Mouse (Mus musculus) adrenal gland, adult (tissue): Measurements from ENCODE around the gene Man1c1.

Experiments used
- DNase-seq, 2 experiments: peaks; one replicate each; pipeline ENCODE4 v3.0.0; 2022 to 2023; ENCODE audit warnings: low spot score in 1 of 2; ENCODE audit not compliant: inconsistent age in 2 of 2

The Man1c1 gene

DNA sequence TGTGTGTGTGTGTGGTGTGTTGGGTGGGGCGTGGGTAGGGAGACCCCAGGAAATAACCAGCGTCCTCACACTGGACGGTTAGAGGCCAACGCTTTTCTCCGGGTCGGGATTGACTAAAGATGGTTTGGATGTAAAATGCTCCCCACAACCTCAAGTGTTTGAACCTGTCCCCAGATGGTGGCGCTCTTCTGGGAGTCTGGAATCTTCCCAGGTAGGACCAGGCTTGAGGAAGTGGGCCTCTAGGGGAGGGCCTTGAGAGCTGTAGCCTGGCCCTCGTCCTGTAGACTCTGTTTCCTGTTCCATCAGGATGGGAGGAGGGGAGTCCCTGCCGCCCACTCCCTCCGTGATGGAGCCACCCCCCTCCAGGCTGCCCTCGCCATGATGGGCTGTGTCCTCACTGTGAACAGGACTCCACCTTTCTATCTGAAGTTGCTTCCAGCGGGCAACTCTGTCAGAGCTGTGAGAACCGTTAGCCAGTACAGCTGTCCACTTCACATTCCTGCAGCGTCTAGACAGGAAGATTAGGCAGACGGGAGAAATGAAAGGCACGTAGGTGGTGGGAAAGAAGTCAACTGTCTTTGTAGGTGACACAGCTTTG, 91.9 kb downstream of the Man1c1 start:
- no peak for DNase-seq

GRCm38 (mm10) chr4:134610616-134611015, 93.5 kb downstream of the Man1c1 start:
- no peak for DNase-seq

GRCm38 (mm10) chr4:134607679-134608078, 96.4 kb downstream of the Man1c1 start:
- no peak for DNase-seq

GRCm38 (mm10) chr4:134606054-134606453, 98.0 kb downstream of the Man1c1 start:
- no peak for DNase-seq

DNA sequence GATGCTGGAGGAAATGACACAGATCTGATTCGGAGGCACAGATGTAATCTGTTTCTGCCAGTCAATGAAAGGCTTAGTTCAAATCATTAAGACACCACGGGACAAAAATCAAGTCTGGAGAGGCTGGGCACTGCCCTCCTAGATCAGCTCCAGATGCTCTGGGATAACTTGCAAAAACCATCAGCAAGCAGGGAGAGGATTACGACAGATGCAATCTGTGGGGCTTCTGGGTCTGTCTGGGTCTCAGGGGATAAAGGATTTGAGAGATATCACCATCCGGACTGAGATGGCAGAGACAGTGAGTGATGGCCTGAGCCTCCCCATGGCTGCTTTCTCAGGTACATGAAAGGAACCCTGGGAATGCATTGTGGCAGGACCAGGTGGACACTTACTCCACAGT, 99.6 kb downstream of the Man1c1 start:
- no peak for DNase-seq

GRCm38 (mm10) chr4:134603553-134603952, 100.5 kb downstream of the Man1c1 start:
- DNase-seq = peak in 1 of 2 experiments; percentile 42

DNA sequence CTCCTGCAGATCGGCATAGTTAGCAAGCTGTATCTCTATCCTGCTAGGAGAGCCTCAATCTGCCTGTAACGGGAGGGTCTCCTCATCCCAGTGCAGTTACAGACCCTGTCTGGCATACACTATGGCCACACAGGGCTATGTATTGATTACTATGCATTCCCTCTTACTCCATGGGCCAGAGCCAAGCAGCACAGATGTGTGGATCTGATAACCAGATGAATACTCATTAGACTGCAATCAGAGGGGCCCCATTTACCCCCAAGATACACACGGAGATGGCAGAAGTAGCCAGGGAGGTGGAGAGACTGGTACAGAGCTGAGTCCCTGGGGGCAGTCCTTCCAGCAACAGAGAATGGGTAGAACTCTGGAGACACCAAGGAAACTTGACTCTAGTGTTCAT, 101.5 kb downstream of the Man1c1 start:
- no peak for DNase-seq

GRCm38 (mm10) chr4:134601981-134602380, 102.1 kb downstream of the Man1c1 start:
- peak in 1 of 2 experiments; percentile 55 for DNase-seq

- DNase-seq = peak in 1 of 2 experiments; percentile 41
Observed at GRCm38 (mm10) chr4:134601404-134601803, 102.7 kb downstream of the Man1c1 start.

DNA sequence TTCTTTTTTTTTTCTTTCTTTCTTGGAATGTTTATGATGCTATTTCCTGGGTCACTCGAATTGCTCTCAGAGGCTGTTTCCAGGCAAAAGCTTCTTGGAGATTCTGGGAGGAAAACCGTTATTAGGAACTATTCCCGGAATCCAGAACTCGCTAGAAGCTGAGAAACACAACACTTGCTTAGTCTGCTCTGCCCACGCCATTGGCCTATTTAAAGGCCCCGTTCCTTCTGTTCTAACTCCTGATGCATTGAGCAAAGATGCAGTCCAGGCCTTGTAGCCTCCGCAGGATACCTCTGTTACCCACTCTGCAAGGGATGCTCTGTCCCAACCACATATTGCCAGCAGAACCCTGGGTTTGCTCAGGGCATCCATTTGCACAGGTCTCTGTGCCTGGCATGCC, 103.3 kb downstream of the Man1c1 start:
- DNase-seq = no peak

DNA sequence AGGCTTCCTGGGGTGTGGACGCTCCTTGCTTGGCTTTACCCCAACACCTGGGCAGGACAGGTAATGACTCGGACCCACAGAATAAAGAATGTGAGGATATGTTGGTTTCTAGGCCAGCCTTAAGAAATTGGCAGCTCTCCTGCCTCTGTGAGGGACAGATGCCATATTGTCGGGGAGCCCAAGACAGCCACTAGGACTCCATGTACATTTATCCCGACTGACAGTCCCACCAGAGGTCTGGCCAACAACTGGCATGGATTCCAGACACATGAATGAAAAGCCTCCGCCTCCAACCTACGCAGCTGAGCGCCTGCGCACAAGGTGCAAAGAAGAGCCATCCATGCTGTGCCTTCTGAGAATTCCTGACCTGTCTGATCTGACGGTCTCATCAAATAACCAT, 104.0 kb downstream of the Man1c1 start:
- DNase-seq = no peak

DNA sequence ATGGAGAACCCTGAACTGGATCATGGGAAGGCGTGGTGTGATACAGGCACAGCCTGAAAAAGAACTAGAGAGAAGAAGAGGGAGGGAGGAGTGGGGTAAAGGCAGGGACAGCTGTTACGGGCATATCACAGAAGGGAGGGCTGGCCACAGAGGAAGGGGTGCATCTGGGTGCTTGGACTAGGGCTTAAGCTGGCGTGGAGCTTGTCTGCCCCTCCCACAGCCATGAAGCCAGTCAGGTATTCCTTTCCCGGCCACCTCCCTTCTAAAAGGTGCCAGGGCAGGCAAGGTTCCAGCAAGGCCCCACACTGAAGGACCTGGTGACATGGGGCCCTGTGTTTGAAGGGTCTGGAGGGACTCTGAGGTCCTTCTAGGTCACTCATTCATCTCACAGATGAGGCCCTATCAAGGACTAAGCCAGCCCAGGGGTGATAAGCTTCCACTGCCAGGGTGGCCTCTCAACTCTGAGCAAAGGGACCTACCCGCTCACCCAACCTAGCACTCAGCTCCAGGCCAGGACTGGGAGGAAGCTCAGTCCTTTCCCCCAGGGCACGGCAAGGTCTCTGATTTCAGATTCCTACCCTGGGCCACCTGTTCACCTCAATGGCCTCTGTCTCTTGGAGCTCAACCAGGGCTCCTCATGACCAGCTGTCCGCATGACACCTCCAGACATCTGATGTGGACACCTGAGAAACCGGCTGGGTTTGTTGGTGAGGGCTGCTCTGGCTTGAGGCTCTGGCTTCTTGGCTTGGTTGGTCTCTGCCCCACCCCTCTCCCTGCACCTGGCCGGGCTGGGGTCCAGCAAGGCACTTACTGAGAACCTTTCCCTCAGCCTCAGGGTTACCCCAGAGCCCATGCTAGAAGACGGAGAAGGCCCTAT, 107.0 kb downstream of the Man1c1 start:
- no peak for DNase-seq

DNA sequence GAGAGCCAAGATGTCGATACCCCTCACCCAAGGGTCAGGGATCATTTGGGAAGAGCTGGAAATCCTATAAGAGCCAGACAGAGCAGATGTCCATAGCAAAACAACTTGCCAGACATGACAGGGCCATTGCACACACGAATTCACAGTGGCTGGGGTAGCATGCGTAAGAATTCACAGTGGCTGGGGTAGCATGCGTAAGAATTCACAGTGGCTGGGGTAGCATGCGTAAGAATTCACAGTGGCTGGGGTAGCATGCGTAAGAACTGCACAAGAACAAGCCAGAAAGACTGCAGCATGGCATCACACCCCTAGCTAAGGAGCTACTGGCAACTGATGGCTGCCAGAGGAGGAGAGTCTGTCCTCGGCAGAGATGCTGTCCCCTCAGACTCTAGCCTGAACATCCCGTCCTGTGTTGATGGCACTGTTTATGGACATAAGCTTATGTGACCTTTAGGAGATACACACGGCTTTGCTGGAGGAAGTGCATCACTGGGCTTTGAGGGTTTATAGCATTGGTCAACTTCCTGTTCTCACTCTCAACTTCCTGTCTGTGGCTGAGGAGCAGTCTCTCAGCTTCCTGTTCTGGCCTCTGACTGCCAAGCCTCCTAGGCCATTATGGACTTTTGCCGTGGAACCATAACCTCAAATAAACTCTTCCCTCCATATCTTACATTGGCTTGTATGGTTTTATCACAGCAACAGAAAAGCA, 109.2 kb downstream of the Man1c1 start:
- no peak for DNase-seq

GRCm38 (mm10) chr4:134592442-134592841, 111.6 kb downstream of the Man1c1 start:
- no peak for DNase-seq

- DNase-seq = peak; percentile 83 to 94
Observed at GRCm38 (mm10) chr4:134591506-134592061, 112.5 kb downstream of the Man1c1 start.

- peak in 1 of 2 experiments; percentile 67 for DNase-seq
Observed at GRCm38 (mm10) chr4:134590227-134590926, 113.7 kb downstream of the Man1c1 start.

GRCm38 (mm10) chr4:134589786-134590185, 114.3 kb downstream of the Man1c1 start:
- no peak for DNase-seq

- peak; percentile 58 to 74 for DNase-seq
Observed at GRCm38 (mm10) chr4:134588951-134589350, 115.1 kb downstream of the Man1c1 start.

DNA sequence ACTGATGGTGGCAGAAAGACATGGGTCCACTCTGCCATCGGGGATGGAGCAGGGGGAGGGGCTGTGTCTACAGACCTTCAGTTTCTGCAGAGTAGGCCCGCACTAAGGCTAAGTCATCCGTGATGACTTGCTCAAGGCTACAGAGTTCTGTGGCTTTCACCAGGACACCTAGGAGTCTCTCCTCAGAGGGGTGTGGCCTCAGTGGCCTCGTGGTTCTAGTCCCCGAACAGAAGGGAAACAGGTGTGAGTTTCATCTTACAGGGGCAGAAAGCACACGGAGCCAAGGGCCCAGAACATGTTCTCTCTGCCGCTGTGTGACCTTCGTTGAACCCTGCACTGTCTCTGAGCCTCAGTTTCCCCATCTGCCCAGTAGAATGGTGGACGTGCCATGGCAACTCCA, 115.8 kb downstream of the Man1c1 start:
- no peak for DNase-seq

GRCm38 (mm10) chr4:134587636-134588197, 116.4 kb downstream of the Man1c1 start:
- DNase-seq = peak; percentile 84 to 88
